Mouse (Mus musculus): ENCODE measurements around the gene Epdr1.

- TF ChIP-seq CTCF (conservative IDR thresholded peaks at IDR 0.05; ENCODE audit: low read length) (no peak), NANOG (IDR thresholded peaks at IDR 0.05; ENCODE audit: borderline replicate concordance, low read length) (no peak)
These were observed 6.7 kb upstream of the Epdr1 start for GRCm38 (mm10) chr13:19626473-19626872.
